Mouse (Mus musculus) stomach, postnatal 0 days (tissue): ENCODE measurements around the gene Adamts17. TPM values are rescaled to one million over a fixed set of nuclear protein-coding genes. Genes with fewer than 3 reads are reported as not detected.

Source experiments
- ATAC-seq: fragments of 200-750 bp; cut with Nextera tagmentation; 2 replicates; pipeline ENCODE4 v1.8.0; 2017; ENCODE audit not compliant: low FRiP score, low TSS enrichment
- DNase-seq: peaks from one replicate; pipeline ENCODE4 v3.0.0-alpha.2; 2016; ENCODE audit warnings: low spot score
- H3K27ac ChIP-seq: fragments of 300-500 bp; sonication (generic); replicated peaks from 2 replicates; pipeline ENCODE4 v1.5.1; 2014; ENCODE audit warnings: mild to moderate bottlenecking, control low read depth
- H3K27me3 ChIP-seq: fragments of 300-500 bp; sonication (generic); 2 replicates; pipeline ENCODE4 v1.6.1; 2014; ENCODE audit warnings: low read length; ENCODE audit not compliant: control insufficient read depth, insufficient read depth
- H3K36me3 ChIP-seq: fragments of 300-500 bp; sonication (generic); 2 replicates; pipeline ENCODE4 v1.6.1; 2014; ENCODE audit warnings: low read length, mixed read lengths; ENCODE audit not compliant: control insufficient read depth, insufficient read depth
- H3K4me1 ChIP-seq: fragments of 300-500 bp; sonication (generic); replicated peaks from 2 replicates; pipeline ENCODE4 v1.6.1; 2014; ENCODE audit warnings: antibody characterized with exemption; ENCODE audit not compliant: control insufficient read depth, insufficient read depth
- H3K4me2 ChIP-seq: fragments of 300-500 bp; sonication (generic); replicated peaks from 2 replicates; pipeline ENCODE4 v1.6.1; 2014; ENCODE audit warnings: low read depth, mild to moderate bottlenecking, control low read depth, moderate library complexity
- H3K4me3 ChIP-seq: fragments of 300-500 bp; sonication (generic); 2 replicates; pipeline ENCODE4 v1.5.1; 2014; ENCODE audit warnings: low read depth, low read length, control low read depth
- H3K9ac ChIP-seq: fragments of 300-500 bp; sonication (generic); 2 replicates; pipeline ENCODE4 v1.6.1; 2014; ENCODE audit warnings: mild to moderate bottlenecking, low read length, control low read depth, mixed read lengths
- H3K9me3 ChIP-seq: fragments of 300-500 bp; sonication (generic); 2 replicates; pipeline ENCODE4 v1.6.1; 2016; ENCODE audit warnings: low read length; ENCODE audit not compliant: control insufficient read depth
- CTCF ChIP-seq: IDR thresholded peaks from 2 replicates; pipeline ENCODE4 v1.5.1; 2016; ENCODE audit warnings: antibody characterized with exemption, low read depth, mild to moderate bottlenecking, moderate library complexity
- EP300 ChIP-seq: optimal IDR thresholded peaks from 2 replicates; pipeline ENCODE3; 2016; ENCODE audit warnings: antibody characterized with exemption
- WGBS: fragments of 180-500 bp; shearing (Covaris S2); extraction: QIAGEN DNeasy Blood & Tissue Kit; methylation state at CpG from one replicate; pipeline ENCODE4 v1.1.7; 2014; 5-methylcytosine and 5-hydroxymethylcytosine counted together
- polyA plus RNA-seq: library from polyadenylated mRNA; unstranded; fragments of >200 nt; fragmentation: Nextera tagmentation; extraction: Ambion mirVana; gene quantifications from 2 replicates; pipeline ENCODE4 v1.2.1, GENCODE M21; 2015

Adamts17 gene
- polyA plus RNA-seq, 1 experiment from 2014 or later = 2.4 TPM

DNA sequence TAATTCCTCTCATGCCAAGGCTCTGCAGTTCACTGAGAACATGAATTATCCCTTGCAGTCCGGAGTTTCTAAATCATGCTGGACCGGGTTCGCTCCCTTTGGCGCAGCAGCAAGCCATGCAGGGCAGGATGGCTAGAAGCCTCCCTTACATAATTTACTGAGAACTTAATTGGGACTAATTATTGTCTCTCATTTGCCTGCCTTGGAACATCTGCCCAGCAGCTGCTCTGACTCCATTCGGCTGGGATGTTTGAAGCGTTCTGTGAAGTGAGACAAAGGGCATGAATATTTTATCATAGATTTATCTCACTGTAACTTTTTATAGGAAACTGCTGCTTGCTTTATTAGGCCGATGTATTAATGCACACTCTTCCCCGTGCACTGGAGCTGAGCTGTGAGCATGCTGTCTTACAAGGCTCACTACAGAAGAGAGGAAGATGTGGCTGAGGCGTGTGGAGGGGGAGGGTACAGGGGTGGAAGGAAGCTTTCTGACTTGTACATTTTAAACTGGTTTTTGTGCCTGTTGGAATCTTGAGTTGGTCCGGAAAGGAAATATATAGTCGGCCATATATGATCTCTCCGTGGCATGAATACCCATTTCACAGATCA lies 271.1 kb downstream of the Adamts17 start:
- Histone ChIP-seq H3K9ac (no peak overlapping the region), H3K4me1 (no peaks in the 10 kb centered on the region), H3K27ac (no peak overlapping the region), H3K36me3 (no peaks in the 10 kb centered on the region), H3K4me2 (no peak overlapping the region), H3K9me3 (no peaks in the 10 kb centered on the region), H3K4me3 (no peak overlapping the region), H3K27me3 (no peaks in the 10 kb centered on the region)
- DNase-seq (no peak), ATAC-seq (no peak)
- WGBS = 71% methylated on average over 12 of the region's 12 CpGs
- TF ChIP-seq EP300 = no peak
- TF ChIP-seq CTCF = no peak

DNA sequence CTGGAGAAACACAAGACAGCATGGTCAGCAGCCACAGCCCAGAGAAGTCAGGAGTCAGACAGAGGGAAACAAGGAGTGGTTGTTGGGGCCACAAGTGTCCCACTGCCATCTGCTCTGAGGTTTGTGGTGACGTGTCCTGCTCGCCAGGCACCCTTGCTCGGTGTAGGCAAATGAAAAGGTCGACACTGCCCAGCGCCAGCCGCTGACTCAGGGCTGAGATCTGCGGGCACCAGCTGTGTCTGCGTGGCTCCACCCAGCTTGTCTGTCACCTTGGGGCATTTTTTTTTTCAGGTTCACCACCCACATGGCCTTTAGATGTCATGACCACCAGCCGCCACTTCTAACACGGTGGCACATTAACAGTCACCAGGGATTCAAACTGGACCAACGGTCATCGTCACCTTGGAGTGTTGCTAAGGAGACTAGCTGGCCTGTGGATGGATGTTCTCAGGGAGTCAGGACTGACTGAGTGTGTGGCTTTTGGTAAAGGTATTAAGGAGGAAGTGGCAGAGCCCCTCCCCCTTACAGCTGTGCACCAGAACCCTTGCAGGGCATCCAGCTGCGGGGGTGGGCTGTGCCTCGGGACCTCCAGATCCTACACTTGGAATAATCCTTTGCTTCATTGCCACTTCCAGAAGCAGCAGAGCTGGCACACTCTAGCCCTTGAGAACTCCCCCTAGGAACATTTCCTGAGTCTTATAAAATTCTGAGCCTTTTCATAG lies 273.1 kb downstream of the Adamts17 start:
- H3K4me1 ChIP-seq = no peaks in the 10 kb centered on the region
- no peak for ATAC-seq
- H3K4me2 ChIP-seq = no peak overlapping the region
- no peaks in the 10 kb centered on the region for H3K9me3 ChIP-seq
- TF ChIP-seq EP300 (no peak), CTCF (no peak)
- H3K4me3 ChIP-seq = no peak overlapping the region
- H3K27ac ChIP-seq = no peak overlapping the region
- no peaks in the 10 kb centered on the region for H3K27me3 ChIP-seq
- H3K36me3 ChIP-seq = no peaks in the 10 kb centered on the region
- 67% methylated on average over 14 of the region's 14 CpGs for WGBS
- no peak overlapping the region for H3K9ac ChIP-seq
- DNase-seq = no peak

DNA sequence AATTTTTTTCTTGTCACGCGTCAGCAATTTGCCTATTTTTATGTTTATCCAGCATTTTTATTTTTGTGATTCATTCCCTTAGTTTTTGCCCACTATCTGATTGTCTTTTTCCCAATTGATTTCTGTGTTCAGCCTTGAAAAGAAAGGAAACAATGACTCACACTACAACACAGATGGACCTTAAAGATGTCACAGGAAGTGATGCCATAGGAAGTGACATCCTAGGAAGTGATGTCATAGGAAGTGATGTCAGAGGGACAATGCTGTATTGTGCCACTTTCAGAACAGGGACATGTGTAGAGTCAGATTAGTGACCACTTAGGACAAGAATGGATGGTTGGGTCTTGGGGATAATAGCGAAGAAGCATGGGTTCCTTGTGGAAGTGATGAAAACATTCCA lies 274.5 kb downstream of the Adamts17 start:
- H3K9ac ChIP-seq = no peak overlapping the region
- WGBS = 98% methylated on average over 3 of the region's 3 CpGs
- H3K9me3 ChIP-seq = no peaks in the 10 kb centered on the region
- H3K27ac ChIP-seq = no peak overlapping the region
- no peak overlapping the region for H3K4me3 ChIP-seq
- H3K27me3 ChIP-seq = no peaks in the 10 kb centered on the region
- TF ChIP-seq CTCF (no peak), EP300 (no peak)
- no peaks in the 10 kb centered on the region for H3K4me1 ChIP-seq
- no peak overlapping the region for H3K4me2 ChIP-seq
- no peak for DNase-seq
- H3K36me3 ChIP-seq = no peaks in the 10 kb centered on the region
- ATAC-seq = no peak

DNA sequence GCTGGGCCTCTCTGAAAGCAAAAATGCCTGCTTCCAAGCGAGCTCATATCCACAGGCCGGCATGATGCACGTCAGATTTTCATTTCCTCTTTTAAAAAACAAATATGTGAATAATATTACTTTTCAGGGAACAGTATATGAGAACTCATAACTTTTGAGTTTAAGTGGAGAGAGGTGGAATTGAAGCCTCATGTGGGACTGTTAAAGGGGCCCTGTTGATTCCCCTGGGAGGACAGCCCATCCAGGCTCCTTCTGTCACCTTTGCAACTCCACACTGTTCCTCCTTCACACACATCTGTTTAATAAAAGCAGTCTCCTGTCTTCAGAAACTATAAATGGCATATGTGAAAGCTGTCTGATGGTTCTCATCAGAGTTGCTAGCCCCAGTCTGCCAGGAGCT lies 275.5 kb downstream of the Adamts17 start:
- no peaks in the 10 kb centered on the region for H3K36me3 ChIP-seq
- WGBS = 89% methylated on average over 3 of the region's 3 CpGs
- H3K9me3 ChIP-seq = no peaks in the 10 kb centered on the region
- no peaks in the 10 kb centered on the region for H3K4me1 ChIP-seq
- H3K9ac ChIP-seq = no peak overlapping the region
- DNase-seq (no peak), ATAC-seq (no peak)
- H3K4me2 ChIP-seq = no peak overlapping the region
- H3K4me3 ChIP-seq = no peak overlapping the region
- no peaks in the 10 kb centered on the region for H3K27me3 ChIP-seq
- H3K27ac ChIP-seq = no peak overlapping the region
- TF ChIP-seq CTCF = no peak
- no peak for TF ChIP-seq EP300

DNA sequence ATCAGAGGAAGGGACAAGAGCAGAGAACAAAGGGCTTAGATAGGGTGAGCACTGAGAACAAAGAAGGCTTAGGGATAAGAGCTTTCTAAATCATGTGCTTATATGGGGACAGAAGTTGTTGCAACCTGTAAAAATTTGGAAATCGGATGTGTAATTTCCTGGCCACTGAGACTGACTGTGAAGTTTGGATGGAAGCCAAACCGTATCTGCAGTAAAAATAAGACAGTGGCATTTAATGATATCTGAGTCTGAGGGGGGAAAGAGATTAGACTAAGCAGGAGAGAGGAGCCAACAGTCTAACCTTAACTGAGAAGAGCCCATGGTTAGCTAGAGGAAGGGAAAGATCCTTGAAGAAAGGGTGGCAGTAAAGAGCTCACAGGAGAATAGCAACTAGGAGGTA lies 295.6 kb downstream of the Adamts17 start:
- 44% methylated on average over 2 of the region's 2 CpGs for WGBS
- Histone ChIP-seq H3K27ac (no peak overlapping the region), H3K4me1 (no peaks in the 10 kb centered on the region), H3K9ac (no peak overlapping the region), H3K36me3 (no peaks in the 10 kb centered on the region), H3K4me3 (no peak overlapping the region), H3K27me3 (no peaks in the 10 kb centered on the region), H3K4me2 (no peak overlapping the region), H3K9me3 (no peaks in the 10 kb centered on the region)
- no peak for DNase-seq
- no peak for ATAC-seq
- TF ChIP-seq EP300 = no peak
- TF ChIP-seq CTCF = no peak

DNA sequence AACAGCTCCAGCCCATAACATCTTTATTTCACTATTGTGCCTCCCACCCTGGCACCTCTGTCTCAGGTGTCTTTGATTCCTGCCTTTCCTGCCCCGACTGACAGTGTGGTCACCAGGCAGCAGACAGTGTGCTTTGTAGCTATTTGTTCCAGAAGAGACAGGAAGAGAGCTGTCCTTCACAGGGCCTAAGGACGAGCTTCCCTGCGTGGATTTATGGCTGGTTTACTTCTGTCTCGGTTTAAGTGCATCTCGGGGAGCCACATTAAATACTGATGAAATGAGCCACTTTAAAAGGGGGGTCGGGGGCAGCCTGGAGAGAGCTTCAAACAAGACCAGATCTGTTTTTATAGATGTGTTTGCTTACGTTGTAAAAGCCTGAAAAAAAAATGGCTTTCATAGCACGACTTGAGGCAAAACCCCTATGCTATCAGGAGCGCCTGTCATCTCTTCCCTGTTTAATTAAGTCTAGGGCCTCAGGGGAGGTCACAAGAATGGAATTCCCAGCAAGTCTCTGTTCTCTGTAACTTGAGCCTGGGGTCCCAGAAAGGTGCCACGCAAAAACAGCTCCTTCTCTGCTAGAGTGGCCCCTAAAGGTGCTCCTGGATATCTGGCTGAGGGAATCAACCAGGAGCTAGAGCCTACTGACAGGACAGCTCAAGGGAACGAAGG lies 302.9 kb downstream of the Adamts17 start:
- no peak for TF ChIP-seq EP300
- TF ChIP-seq CTCF = no peak
- Histone ChIP-seq H3K36me3 (no peaks in the 10 kb centered on the region), H3K9me3 (no peaks in the 10 kb centered on the region), H3K27me3 (no peaks in the 10 kb centered on the region), H3K27ac (no peak overlapping the region), H3K9ac (no peak overlapping the region), H3K4me1 (no peaks in the 10 kb centered on the region), H3K4me2 (no peak overlapping the region), H3K4me3 (no peak overlapping the region)
- ATAC-seq (no peak), DNase-seq (no peak)
- 34% methylated on average over 11 of the region's 11 CpGs for WGBS
